Mouse (Mus musculus) liver, adult (tissue): ENCODE measurements at regions not wholly inside any gene's neighbourhood (a gene's known extent, or its start where the extent isn't known, plus 50 kb on each side); places are given as distances from the start of the nearest gene placed in this dataset.

ENCODE experiments used
- GATA4 ChIP-seq: IDR thresholded peaks from 2 replicates; pipeline ENCODE4 v1.6.1; 2014; ENCODE audit warnings: mild to moderate bottlenecking, low read length; ENCODE audit not compliant: insufficient replicate concordance

GRCm38 (mm10) chr9:33717614-33718013 lies 768.1 kb upstream of the Kirrel3 start:
- no peak for TF ChIP-seq GATA4

DNA sequence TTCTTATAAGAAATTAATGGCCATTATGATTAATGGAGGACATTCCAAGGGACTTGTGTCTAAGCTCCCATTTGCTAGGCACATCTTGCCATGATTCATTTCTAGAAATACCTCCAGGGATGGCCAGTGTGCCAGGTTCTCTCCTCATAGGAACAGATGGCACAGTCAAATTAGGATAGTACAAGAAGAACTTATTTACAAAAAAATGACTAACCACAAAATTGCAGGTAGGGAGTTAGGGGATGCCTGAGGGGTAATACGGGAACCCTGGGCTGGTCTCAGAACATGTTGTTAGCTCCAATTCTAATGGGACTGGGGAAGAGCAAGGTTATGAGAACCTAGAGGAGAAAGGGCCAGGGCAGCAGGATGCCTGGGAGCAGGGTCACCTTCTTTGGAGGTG lies 760.9 kb upstream of the Kirrel3 start:
- TF ChIP-seq GATA4: no peak

DNA sequence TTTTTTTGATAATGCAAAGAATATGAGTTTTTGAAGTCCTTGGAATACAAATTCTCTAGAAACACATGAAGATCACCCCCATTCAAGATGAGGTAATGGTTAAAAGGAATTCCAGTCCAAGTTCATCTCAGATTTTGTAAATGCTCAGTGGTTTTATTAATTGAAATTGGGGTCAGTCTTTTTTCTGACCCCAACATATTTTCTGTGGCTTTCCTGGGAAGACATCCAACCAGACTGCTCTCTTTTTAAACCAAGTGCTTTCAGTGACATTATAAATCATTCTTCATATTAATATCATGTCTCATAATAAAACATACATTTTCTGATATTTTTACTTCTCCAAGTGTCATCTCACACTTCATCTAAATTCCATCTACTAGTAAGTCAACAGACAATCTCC lies 725.0 kb upstream of the Kirrel3 start:
- no peak for TF ChIP-seq GATA4

GRCm38 (mm10) chr9:33766235-33766634 lies 719.5 kb upstream of the Kirrel3 start:
- no peak for TF ChIP-seq GATA4

DNA sequence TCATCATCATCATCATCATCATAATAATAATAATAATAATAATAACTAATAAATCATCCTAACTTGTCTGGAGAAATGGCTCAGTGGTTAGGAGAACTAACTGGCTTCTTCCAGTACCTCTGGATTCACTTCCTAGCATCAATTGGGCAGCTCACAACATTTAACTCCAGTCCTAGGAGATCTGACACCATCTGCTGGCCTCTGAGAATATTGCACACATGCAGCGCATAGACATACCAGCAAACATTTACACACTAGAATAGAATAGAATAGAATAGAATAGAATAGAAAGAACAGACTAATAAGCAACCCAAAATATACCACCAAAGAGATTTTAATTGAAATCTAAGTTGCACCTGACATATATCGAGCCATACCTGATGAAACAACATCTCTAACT lies 715.9 kb upstream of the Kirrel3 start:
- no peak for TF ChIP-seq GATA4

DNA sequence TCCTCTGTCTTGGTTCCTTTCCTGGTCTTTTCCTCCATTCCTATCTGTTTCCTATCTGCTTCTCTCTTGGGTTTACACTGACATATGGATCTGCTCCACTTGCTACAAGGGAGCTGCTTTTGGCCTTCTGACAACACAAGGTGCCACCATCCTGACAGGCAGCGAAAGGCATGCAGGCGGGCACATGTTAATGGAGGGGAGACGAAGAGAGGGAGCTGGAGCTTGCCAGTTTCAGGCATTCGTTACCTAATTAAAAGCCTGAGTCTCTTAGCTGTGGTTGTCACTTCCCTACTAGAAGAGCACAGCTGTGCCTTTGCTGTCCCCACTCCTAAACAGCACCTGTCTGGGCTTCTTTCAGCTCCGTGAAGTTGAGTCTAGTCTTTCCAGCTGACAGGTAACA lies 711.5 kb upstream of the Kirrel3 start:
- TF ChIP-seq GATA4: no peak

GRCm38 (mm10) chr9:33790617-33791016 lies 695.1 kb upstream of the Kirrel3 start:
- TF ChIP-seq GATA4: no peak

GRCm38 (mm10) chr9:33800250-33800649 lies 685.4 kb upstream of the Kirrel3 start:
- TF ChIP-seq GATA4: no peak

DNA sequence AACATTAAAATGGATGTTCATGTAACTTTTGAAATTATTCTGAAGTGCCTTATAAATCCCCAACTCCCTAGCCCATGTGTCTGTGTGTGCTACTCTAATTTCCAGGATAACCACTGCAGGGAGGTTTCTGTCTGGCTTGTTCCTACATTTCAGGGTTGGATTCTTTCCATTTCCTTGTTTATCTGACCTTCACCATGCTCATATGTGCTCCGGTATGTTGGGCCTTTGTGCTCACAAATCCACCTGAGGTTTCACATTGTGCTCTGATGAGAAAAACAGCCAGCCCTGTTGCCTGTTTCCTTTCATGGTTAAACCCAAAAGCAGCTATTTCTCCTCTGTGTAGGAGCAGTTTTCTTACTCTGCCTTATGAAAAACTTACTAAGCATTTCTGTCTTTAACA lies 684.9 kb upstream of the Kirrel3 start:
- TF ChIP-seq GATA4: no peak

DNA sequence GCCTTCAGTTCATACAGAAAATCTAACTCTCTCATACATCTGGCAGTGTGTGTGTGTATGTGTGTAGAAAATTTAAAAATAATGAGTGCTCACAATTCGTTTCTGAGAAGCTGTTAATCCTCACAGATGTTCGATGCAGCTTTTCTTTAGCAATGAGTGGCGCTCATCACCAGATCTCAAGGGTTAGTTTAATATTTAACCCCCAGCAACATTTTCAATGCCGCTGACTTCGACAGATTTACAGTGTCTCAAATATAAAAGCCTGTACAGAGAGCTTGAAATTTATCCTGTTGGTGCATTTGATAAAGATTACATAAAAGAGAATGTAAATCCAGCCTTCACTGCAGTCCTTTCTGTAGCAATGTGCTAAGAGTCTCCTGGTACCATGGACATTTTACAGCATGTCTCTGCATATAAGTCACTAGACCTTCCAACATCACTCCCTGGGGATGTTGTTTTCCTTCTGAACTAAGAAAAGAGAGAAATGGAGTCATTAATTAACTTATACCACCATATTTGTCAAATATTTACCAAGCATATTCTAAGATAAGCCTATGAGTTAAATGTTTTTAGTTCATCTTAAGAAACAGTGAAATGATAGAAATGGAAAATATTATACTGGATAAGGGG lies 670.8 kb upstream of the Kirrel3 start:
- TF ChIP-seq GATA4: no peak

GRCm38 (mm10) chr9:33822574-33823394 lies 662.9 kb upstream of the Kirrel3 start:
- TF ChIP-seq GATA4: no peak

DNA sequence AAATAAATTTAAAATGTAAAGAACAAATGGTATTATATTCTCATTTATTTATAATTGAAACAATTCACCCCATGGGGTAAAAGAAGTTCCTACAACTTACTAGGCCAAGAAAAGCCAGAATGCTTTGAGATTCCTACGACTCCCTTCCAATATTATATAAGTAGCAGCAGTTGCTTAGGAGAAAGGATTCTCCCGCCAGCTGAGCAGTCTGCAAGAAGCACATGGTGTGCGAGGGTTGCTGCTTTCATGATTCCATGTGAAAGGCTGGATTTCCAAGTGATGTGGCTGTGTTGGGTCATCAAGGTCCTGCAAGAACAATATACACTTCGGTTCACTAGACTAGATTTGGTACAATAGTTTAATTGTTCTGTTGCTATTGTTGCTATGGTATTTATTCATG lies 659.6 kb upstream of the Kirrel3 start:
- TF ChIP-seq GATA4: no peak

DNA sequence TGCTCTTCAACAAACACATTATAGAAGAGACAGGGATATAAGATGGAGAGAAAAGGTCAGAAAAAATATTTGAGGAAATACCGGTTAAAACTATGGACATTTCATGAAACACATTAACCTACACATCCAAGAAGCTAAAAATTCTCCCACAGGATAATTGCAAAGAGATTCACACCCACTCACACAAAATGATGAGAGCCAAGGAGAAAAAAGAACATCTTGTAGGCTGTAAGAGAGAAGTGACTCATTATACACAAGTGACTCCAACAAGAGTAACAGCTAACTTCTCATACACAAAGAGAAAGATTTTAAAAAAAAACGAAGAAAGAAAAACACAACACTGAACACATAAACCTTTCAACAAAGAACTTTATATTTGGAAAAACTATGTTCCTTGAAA lies 658.3 kb upstream of the Kirrel3 start:
- no peak for TF ChIP-seq GATA4

- no peak for TF ChIP-seq GATA4
Observed at GRCm38 (mm10) chr9:33837666-33838380, 647.9 kb upstream of the Kirrel3 start.

GRCm38 (mm10) chr9:33849623-33850022 lies 636.1 kb upstream of the Kirrel3 start:
- TF ChIP-seq GATA4: no peak

DNA sequence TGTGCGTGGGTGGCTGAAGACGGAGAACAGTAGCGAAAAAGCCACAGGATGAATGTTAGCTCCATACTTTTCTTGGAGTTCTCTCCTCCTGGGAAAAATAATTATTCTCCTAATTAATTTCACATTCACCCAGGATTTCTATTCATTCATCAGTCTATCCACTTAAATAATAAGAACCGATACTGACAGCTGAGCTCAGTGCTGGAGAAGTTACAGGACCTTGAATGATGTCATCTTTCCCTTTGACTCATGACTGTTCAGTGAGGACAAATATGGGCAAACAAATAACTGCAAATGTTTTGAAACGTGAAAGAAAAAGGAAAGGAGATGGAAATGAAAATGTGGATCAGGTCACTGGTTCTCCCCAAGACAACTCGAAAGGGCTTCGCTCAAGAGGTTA lies 635.7 kb upstream of the Kirrel3 start:
- no peak for TF ChIP-seq GATA4

- no peak for TF ChIP-seq GATA4
Observed at GRCm38 (mm10) chr9:33850993-33851392, 634.7 kb upstream of the Kirrel3 start.

GRCm38 (mm10) chr9:33856169-33856568 lies 629.5 kb upstream of the Kirrel3 start:
- TF ChIP-seq GATA4: no peak
